Mouse (Mus musculus): ENCODE measurements around the gene Trpm3.

The Trpm3 gene

GRCm38 (mm10) chr19:22503469-22503868 lies 364.6 kb downstream of the Trpm3 start:
- no peak for DNase-seq

DNA sequence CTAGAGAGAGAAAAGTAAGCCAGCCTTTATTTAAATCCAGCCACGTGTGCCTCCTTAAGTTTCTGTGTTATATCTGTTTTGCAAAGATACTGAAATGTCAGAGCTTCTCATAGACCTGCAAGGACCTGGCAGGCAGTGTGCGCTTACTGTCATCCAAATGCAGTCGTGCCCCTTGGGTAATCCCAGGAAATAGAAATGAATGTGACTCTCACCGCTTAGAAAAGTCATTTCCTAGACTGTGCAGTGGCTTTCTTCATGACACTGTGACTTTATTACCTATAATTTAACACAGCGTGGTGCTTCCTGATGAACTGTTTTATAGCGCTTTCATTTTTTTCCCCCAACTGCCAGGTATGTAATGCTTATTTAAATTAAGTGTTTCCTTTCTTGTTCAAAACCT lies 379.7 kb downstream of the Trpm3 start:
- no peak for DNase-seq

DNA sequence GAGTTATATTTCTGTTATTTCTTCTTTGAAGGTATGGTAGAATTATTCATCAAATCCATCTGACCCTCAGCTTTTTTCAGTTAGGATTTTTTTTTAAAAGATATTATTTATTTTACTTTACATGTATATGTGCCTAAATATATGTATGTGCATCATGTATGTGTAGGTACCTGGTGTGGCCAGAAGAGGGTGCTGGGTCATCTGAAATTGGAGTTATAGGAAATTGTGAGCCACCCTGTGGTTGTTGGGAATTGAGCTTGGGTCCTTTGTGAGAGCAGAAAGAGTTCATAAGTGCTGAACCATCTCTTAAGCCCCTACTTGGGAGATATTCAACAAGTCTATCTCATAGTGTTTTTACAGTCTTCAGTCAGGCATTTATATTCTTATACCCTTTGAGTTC lies 389.1 kb downstream of the Trpm3 start:
- DNase-seq: no peak

- no peak for DNase-seq
These were observed 404.3 kb downstream of the Trpm3 start for GRCm38 (mm10) chr19:22542990-22543709.

DNA sequence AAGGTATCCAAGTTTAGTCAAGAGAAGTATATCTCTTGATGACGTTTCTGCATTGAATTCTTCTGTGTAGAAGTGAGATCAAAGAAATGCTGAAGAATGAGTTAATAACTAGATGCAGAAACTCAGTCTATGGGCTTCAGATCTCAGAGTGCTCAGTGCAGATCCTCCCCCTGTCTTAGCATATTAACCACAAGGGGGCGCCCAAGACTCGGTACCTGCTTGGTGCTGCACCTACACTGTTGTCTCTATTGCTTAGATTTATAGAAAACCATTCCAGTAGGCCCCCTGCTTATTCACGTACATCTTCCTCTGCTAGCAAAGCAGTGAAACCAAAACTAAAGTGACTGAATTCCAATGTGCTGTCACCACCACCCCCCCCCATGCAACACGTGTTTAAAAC lies 413.3 kb downstream of the Trpm3 start:
- peak; percentile 90 to 92 for DNase-seq

DNA sequence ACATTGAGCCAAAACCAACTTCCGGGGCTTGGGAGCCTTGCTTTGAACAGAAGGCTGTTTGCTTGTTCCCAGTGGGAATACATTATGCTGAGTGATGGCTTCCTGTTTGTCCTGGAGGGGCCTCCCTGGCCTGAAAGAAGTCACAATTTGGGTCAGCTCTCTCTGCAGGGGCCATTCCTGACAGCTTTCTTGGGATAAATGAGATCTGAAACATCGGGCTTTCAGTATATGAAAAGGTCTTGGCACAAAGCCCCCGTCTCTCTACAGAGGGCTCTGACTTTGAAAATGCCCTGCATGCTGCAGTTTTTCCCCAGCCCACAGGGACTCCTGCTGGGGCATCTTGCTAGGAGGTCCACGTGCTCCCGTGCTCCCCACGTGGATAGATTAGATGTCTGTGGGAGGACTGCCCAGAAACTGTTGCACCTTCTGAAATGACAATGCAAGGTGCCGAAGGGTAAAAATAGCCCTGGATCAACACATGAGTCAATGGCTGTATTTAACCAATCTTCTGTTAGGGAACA lies 415.6 kb downstream of the Trpm3 start:
- DNase-seq: peak; percentile 76 to 81

DNA sequence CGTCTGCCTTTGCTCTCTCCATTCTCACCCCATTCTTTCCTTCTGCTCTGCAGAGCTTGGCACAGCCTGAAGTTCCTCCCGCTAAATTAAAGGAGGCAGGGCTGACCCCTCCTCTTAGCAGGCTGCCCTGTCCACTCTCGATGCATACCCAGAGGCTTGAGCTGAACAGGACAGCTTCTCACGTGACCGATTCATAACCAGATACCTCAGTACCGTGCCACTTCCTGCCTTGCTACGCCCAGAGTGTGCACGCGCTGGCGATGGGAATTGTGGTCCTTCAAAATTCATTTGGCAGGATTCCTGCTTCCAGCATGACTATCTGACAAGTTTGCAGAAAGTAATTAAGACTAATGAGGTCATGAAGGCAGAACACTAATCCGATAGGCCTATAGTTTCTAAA lies 433.6 kb downstream of the Trpm3 start:
- DNase-seq: no peak

GRCm38 (mm10) chr19:22572849-22573248 lies 434.0 kb downstream of the Trpm3 start:
- no peak for DNase-seq

- peak in 1 of 2 experiments; percentile 5 for DNase-seq
These were observed 443.4 kb downstream of the Trpm3 start for GRCm38 (mm10) chr19:22582120-22582745.

GRCm38 (mm10) chr19:22594492-22594891 lies 455.6 kb downstream of the Trpm3 start:
- no peak for DNase-seq

- DNase-seq: no peak
These were observed 456.4 kb downstream of the Trpm3 start for GRCm38 (mm10) chr19:22595246-22595645.

- no peak for DNase-seq
These were observed 457.9 kb downstream of the Trpm3 start for GRCm38 (mm10) chr19:22596715-22597114.

GRCm38 (mm10) chr19:22604322-22604721 lies 465.5 kb downstream of the Trpm3 start:
- DNase-seq: peak; percentile 22 to 28

- DNase-seq: peak in 1 of 2 experiments; percentile 45
These were observed 469.3 kb downstream of the Trpm3 start for GRCm38 (mm10) chr19:22607985-22608684.

- DNase-seq: no peak
These were observed 472.8 kb downstream of the Trpm3 start for GRCm38 (mm10) chr19:22611621-22612020.

DNA sequence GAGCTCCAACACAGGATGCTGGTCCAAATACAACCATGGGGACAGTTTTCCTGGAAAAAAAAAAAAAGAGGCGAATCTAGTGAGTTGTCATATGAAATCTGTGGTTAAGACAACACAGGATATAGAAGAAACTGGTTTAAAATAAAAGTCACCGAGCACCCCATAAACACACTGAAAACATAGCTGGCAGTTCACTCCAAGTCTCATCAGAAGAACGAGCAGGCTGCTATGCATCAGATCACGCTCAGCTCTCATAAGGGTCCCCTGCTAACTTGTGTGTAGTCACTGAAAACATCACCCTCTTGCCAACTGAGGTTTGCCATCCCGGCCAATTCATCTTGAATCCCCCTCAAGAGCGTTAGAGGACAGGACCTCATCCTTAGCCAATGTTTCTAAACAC lies 476.5 kb downstream of the Trpm3 start:
- no peak for DNase-seq

GRCm38 (mm10) chr19:22624801-22625513 lies 486.1 kb downstream of the Trpm3 start:
- no peak for DNase-seq

DNA sequence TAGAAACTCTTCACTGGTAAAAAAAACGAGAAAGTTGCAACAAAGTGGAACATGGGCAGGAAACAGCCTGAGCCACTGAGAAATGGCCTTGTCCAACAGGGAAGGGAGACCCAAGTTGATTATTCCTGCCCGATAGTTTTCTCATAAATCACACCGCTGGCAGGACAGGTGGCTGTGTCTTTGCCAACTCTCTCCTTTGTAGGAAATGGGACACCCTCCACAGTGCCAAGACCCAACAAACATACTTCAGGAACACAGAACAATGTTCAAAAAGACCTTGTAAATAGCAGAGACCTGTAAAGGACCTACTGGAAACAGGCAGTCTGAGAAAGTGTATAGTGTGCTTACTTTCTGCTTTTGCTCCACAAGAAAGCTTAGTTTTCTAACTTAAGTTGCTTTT lies 490.0 kb downstream of the Trpm3 start:
- DNase-seq: no peak

DNA sequence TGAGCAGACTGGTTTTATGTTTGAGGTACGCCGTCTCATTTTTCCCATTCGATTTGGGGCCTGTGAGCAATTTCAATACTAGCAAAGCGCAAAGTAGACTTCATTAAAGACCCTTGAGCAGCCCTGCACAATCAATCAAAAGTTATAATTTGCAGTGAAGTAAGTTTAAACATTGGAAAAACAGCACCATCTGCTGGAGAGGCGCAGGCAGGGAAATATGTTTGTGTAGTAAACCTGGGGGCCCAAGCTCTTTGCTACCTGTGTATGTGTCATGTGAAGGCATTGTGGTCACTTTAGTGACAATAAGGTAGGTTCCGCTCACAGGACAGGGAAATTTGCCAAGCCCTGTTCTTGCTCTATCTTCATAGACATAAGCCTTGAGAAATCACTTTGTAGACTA lies 492.5 kb downstream of the Trpm3 start:
- peak; percentile 54 to 55 for DNase-seq

DNA sequence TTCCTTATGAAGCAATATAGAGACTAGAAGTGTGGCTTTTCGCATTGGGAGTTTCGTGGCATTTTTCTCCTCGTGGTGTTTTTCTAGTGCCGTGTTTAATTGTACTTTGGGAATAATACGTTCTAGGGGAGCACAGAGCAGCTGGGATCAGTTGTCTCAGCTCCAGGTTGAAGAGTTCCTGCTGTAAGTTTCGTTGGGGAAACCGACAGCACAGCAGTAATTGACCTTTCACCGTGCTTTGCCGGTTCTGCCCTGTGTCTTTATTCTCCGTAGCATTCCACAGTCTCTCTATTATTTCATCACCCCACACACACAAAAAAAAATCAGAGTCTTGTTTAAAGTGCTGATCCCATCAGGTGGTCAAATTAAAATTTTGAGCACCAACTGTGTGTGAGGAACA lies 496.8 kb downstream of the Trpm3 start:
- no peak for DNase-seq

DNA sequence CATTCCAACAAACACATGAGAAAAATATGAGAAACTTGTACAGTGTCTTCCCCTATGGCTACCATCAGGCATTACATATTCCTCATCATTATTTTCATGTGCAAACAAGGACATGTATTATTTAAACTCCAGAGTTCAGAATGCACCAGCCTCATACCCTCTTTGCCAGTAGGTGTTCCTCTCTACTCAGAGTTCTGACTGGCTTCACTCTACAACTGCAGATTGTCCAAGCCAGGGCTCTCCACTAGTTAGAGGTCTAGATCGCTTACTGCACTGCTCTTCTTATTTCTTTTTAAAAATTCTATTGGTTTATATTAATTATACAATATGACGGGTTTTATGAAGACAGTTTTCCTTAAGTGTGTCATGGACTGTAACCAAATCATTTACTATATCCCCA lies 498.9 kb downstream of the Trpm3 start:
- DNase-seq: no peak

DNA sequence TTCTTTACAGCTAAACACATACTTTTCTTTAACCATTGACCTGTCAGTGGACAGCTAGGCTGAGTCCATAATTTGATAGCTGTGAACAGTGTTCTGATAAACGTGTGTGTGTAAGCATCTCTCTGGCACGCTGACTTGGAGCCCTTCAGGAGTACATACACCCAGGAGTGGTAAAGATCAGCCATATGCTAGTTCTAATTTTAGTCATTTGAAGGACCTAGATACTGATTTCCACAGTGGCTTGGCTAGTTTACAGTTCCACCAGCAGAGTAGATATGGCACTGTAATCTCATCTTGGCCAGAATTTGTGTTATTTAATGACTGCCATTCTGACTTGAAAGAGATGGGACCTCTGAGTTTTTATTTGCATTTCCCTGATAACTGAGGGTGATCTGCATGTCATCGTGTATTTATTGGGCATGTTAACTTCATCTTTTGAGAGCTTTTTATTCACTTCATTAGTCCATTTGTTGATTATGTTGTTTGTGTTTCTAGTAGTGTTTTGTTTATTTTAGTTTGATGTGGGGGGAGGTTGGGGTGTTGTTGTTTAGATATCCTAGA lies 499.6 kb downstream of the Trpm3 start:
- peak; percentile 53 to 60 for DNase-seq

DNA sequence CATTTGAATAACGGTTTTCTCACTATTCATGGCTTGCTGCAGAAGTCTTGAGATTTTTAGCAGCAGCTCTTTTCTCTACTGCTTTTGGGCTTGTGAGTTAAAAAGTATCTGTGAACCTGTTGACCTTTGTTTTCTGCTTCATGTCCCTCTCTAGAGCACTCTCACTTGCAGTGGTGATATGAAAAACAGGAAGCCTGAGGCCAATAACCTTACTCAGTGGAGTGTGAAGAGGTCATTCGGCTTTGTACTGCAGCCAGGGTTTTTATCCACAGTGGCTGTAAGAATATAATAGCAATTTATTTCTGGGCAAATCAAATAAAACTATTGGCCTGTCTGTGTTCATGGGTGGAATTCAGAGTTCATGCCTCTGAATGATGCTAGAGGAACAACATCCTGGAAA lies 503.3 kb downstream of the Trpm3 start:
- no peak for DNase-seq
